Mouse (Mus musculus): ENCODE measurements around the gene Zfp473. TPM values are rescaled to one million over a fixed set of nuclear protein-coding genes. Genes with fewer than 3 reads are reported as not detected.

The Zfp473 gene
- polyA plus RNA-seq (2017; shearing (Covaris generic)): 0.40 TPM

GRCm38 (mm10) chr7:44750950-44751349 lies at the start of gene Zfp473:
Gene Zfp473, minus strand, starts transcription at chr7:44751050.

GRCm38 (mm10) chr7:44748101-44749044 lies 2.5 kb downstream of the Zfp473 start, which contains the start of gene Vrk3:
Gene Vrk3, plus strand, starts transcription at chr7:44748413.

GRCm38 (mm10) chr7:44708574-44708973 lies 42.3 kb downstream of the Zfp473 start, which contains the start of gene Izumo2:
Gene Izumo2, plus strand, starts transcription at chr7:44708742.

Other genes starting within 250 kb of the Zfp473 start
- not detected for gene Mybpc2, start 226.4 kb downstream of the Zfp473 start, polyA plus RNA-seq (2017; shearing (Covaris generic))
- 0.54 TPM for gene Spib, start 219.0 kb downstream of the Zfp473 start, polyA plus RNA-seq (2017; shearing (Covaris generic))
- 49.4 TPM for gene Pold1, start 202.2 kb downstream of the Zfp473 start, polyA plus RNA-seq (2017; shearing (Covaris generic))
- gene Nr1h2, start 197.1 kb downstream of the Zfp473 start, polyA plus RNA-seq (2017; shearing (Covaris generic)): 217 TPM
- not detected for gene Napsa, start 178.7 kb downstream of the Zfp473 start, polyA plus RNA-seq (2017; shearing (Covaris generic))
- 0.16 TPM for gene Kcnc3, start 160.4 kb downstream of the Zfp473 start, polyA plus RNA-seq (2017; shearing (Covaris generic))
- 0.89 TPM for gene Myh14, start 80.2 kb downstream of the Zfp473 start, polyA plus RNA-seq (2017; shearing (Covaris generic))
- gene Izumo2, start 42.3 kb downstream of the Zfp473 start, polyA plus RNA-seq (2017; shearing (Covaris generic)): not detected
- gene Vrk3, start 2.6 kb downstream of the Zfp473 start, polyA plus RNA-seq (2017; shearing (Covaris generic)): 85.2 TPM
- gene Nup62, start 65.0 kb upstream of the Zfp473 start, polyA plus RNA-seq (2017; shearing (Covaris generic)): 31.8 TPM
- 0.23 TPM for gene Il4i1, start 65.3 kb upstream of the Zfp473 start, polyA plus RNA-seq (2017; shearing (Covaris generic))
- gene Atf5, start 65.6 kb upstream of the Zfp473 start, polyA plus RNA-seq (2017; shearing (Covaris generic)): 0.22 TPM
- 18.9 TPM for gene Akt1s1, start 97.9 kb upstream of the Zfp473 start, polyA plus RNA-seq (2017; shearing (Covaris generic))
- 66.3 TPM for gene Tbc1d17, start 98.0 kb upstream of the Zfp473 start, polyA plus RNA-seq (2017; shearing (Covaris generic))
- gene Pnkp, start 106.1 kb upstream of the Zfp473 start, polyA plus RNA-seq (2017; shearing (Covaris generic)): 71.7 TPM
- 20.2 TPM for gene Ptov1, start 118.7 kb upstream of the Zfp473 start, polyA plus RNA-seq (2017; shearing (Covaris generic))
- 52.8 TPM for gene Med25, start 141.7 kb upstream of the Zfp473 start, polyA plus RNA-seq (2017; shearing (Covaris generic))
- gene Fuz, start 145.0 kb upstream of the Zfp473 start, polyA plus RNA-seq (2017; shearing (Covaris generic)): 18.5 TPM
- 45.9 TPM for gene Ap2a1, start 178.4 kb upstream of the Zfp473 start, polyA plus RNA-seq (2017; shearing (Covaris generic))
- 0.28 TPM for gene Tsks, start 192.2 kb upstream of the Zfp473 start, polyA plus RNA-seq (2017; shearing (Covaris generic))
- gene Cpt1c, start 223.8 kb upstream of the Zfp473 start, polyA plus RNA-seq (2017; shearing (Covaris generic)): 0.67 TPM
- 143 TPM for gene Prmt1, start 235.5 kb upstream of the Zfp473 start, polyA plus RNA-seq (2017; shearing (Covaris generic))
- gene Irf3, start 246.6 kb upstream of the Zfp473 start, polyA plus RNA-seq (2017; shearing (Covaris generic)): 134 TPM
- gene Bcl2l12, start 247.7 kb upstream of the Zfp473 start, polyA plus RNA-seq (2017; shearing (Covaris generic)): 13.6 TPM